Mouse (Mus musculus) fibroblast of lung, adult 2 months (primary cell): ENCODE results near the gene Wipf2.
A peak's percentile ranks its signal among the peaks of the same experiment; 100 is the strongest.

ENCODE experiments used
- DNase-seq: peaks from one replicate; pipeline ENCODE4 v3.0.0-alpha.2; 2011; ENCODE audit warnings: low read depth

Wipf2 gene

GRCm38 (mm10) chr11:98943741-98944461 lies 80.5 kb downstream of the Wipf2 start:
- no peak for DNase-seq

GRCm38 (mm10) chr11:98944897-98945604 lies 81.6 kb downstream of the Wipf2 start:
- no peak for DNase-seq

- no peak for DNase-seq
Measured at GRCm38 (mm10) chr11:98945605-98945977, 82.2 kb downstream of the Wipf2 start.

GRCm38 (mm10) chr11:98947969-98948569 lies 84.6 kb downstream of the Wipf2 start:
- no peak for DNase-seq

- no peak for DNase-seq
Measured at GRCm38 (mm10) chr11:98949242-98949957, 86.0 kb downstream of the Wipf2 start.

- no peak for DNase-seq
Measured at GRCm38 (mm10) chr11:98949958-98950460, 86.6 kb downstream of the Wipf2 start.

- DNase-seq = no peak
Measured at GRCm38 (mm10) chr11:98950484-98950883, 87.0 kb downstream of the Wipf2 start.

GRCm38 (mm10) chr11:98951026-98951906 lies 87.8 kb downstream of the Wipf2 start:
- DNase-seq = peak; percentile 91

GRCm38 (mm10) chr11:98952111-98952510 lies 88.7 kb downstream of the Wipf2 start:
- no peak for DNase-seq

- no peak for DNase-seq
Measured at GRCm38 (mm10) chr11:98952736-98953135, 89.3 kb downstream of the Wipf2 start.

- DNase-seq = no peak
Measured at GRCm38 (mm10) chr11:98953361-98953760, 89.9 kb downstream of the Wipf2 start.

- no peak for DNase-seq
Measured at GRCm38 (mm10) chr11:98953835-98954320, 90.4 kb downstream of the Wipf2 start.

- no peak for DNase-seq
Measured at GRCm38 (mm10) chr11:98954373-98954772, 90.9 kb downstream of the Wipf2 start.
